Mouse (Mus musculus) heart, embryonic 15.5 days (tissue): ENCODE data around the gene Pot1a. TPM values are rescaled to one million over a fixed set of nuclear protein-coding genes. Genes with fewer than 3 reads are reported as not detected.

Experiments used
- ATAC-seq: fragments of 200-750 bp; cut with Nextera tagmentation; replicated peaks from 2 replicates; pipeline ENCODE4 v1.8.0; 2017; ENCODE audit warnings: low read depth, moderate TSS enrichment; ENCODE audit not compliant: insufficient number of reproducible peaks, insufficient read depth, low FRiP score
- H3K27ac ChIP-seq: fragments of 300-500 bp; sonication (generic); 2 replicates; pipeline ENCODE4 v1.5.1; 2015; ENCODE audit warnings: mild to moderate bottlenecking, inconsistent platforms
- H3K27me3 ChIP-seq: fragments of 300-500 bp; sonication (generic); 2 replicates; pipeline ENCODE4 v1.6.1; 2015; ENCODE audit warnings: inconsistent platforms
- H3K36me3 ChIP-seq: fragments of 300-500 bp; sonication (generic); 2 replicates; pipeline ENCODE4 v1.6.1; 2015; ENCODE audit warnings: mild to moderate bottlenecking, inconsistent platforms
- H3K4me1 ChIP-seq: fragments of 300-500 bp; sonication (generic); replicated peaks from 2 replicates; pipeline ENCODE4 v1.6.1; 2015; ENCODE audit warnings: inconsistent platforms
- H3K4me2 ChIP-seq: fragments of 300-500 bp; sonication (generic); 2 replicates; pipeline ENCODE4 v1.6.1; 2015; ENCODE audit warnings: inconsistent platforms, mild to moderate bottlenecking, moderate library complexity
- H3K4me3 ChIP-seq: fragments of 300-500 bp; sonication (generic); 2 replicates; pipeline ENCODE4 v1.5.1; 2015; ENCODE audit warnings: mild to moderate bottlenecking, inconsistent platforms
- H3K9ac ChIP-seq: fragments of 300-500 bp; sonication (generic); 2 replicates; pipeline ENCODE4 v1.6.1; 2015; ENCODE audit warnings: mild to moderate bottlenecking, inconsistent platforms
- H3K9me3 ChIP-seq: fragments of 300-500 bp; sonication (generic); replicated peaks from 2 replicates; pipeline ENCODE4 v1.6.1; 2016; ENCODE audit warnings: inconsistent platforms
- WGBS: fragments of 180-500 bp; shearing (Covaris S2); methylation state at CpG from one replicate; pipeline ENCODE4 v1.1.7; 2015; ENCODE audit warnings: mixed read lengths; 5-methylcytosine and 5-hydroxymethylcytosine counted together
- polyA plus RNA-seq: library from polyadenylated mRNA; unstranded; fragments of >200 nt; fragmentation: Nextera tagmentation; extraction: Ambion mirVana; gene quantifications from 2 replicates; pipeline ENCODE4 v1.2.1, GENCODE M21; 2015

Gene Pot1a
- polyA plus RNA-seq, 1 experiment from 2014 or later = 17.9 TPM

DNA sequence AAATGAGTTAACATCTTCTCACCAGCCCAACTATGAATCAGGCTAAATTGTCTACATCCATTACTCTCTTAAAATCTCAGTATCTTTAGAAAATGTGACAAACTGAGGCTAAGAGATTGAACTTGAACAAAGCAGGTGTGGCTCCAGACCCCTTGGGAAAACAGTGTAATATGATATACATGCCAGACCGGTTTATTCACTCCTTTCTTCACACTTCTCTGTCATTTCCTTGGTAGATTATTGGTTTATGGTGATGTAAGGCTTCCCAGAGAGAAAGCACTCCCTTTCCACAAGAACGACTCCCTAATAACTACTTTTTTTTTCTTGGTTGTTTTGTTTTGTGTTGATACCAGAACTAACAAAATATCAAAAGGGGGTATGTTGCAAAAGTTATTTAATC lies 98.4 kb downstream of the Pot1a start:
- H3K27ac ChIP-seq = no peak overlapping the region
- no peak for ATAC-seq
- H3K9ac ChIP-seq = no peak overlapping the region
- no peaks in the 10 kb centered on the region for H3K36me3 ChIP-seq
- H3K4me2 ChIP-seq = no peak overlapping the region
- 19% methylated on average over 2 of the region's 2 CpGs for WGBS
- H3K27me3 ChIP-seq = no peaks in the 10 kb centered on the region
- no peak overlapping the region for H3K4me3 ChIP-seq
- H3K4me1 ChIP-seq = no peaks in the 10 kb centered on the region
- H3K9me3 ChIP-seq = no peaks in the 10 kb centered on the region

DNA sequence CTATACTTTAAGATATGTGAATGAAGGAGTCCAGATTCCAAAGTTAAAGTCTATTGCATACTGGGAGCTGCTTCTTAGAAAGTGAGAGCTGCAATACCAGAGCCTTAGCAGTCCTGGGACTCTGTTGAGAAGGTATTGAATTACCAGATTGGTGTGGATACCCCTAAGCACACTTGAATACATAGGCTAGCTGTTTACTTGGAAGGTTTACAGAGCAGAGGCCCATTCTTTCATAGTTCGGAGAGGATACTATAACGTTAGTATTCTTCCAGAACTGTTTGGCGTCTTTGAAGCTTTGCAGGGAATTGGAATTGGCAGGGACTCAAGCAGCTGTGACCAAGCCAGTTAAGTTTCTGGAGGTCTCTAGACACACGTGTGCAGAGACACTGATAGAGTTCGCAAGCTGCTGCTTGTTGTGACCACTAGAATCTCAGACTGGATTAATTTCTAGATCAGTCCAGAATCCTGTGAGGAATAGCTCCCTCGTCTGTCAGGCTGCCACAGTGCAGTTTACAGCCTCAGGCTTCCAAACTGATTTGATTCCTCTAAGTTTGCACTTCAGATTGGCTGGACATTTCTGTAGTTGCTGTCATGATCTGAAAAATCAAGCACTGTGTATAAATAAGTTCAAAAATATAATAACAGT lies 99.7 kb downstream of the Pot1a start:
- Histone ChIP-seq H3K27me3 (no peaks in the 10 kb centered on the region), H3K4me2 (no peak overlapping the region), H3K4me1 (no peaks in the 10 kb centered on the region), H3K4me3 (no peak overlapping the region), H3K27ac (no peak overlapping the region), H3K36me3 (no peaks in the 10 kb centered on the region), H3K9me3 (no peaks in the 10 kb centered on the region), H3K9ac (no peak overlapping the region)
- peak; percentile 22; the same call in 1 of the 2 replicates for ATAC-seq
- WGBS = 33% methylated on average over 6 of the region's 6 CpGs

DNA sequence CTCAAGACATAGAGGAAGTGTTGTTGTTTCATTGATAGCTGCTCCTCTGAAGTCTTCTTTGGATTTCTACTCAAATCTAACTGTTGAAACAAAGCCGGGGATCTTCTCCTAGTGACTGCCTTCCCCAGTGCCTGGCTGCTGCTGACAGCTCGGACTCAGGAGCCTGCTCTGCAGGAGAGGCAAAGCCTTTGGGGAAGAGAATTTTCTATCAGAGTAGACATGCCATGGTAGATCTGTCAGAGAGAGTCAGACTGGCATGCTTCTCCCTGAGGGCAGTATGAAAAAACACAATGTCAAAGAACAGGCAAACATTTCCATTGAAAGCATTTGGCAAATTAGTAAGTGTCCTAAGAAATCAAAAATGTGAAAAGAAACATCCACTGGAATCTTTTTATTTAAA lies 109.1 kb downstream of the Pot1a start:
- H3K27me3 ChIP-seq = no peaks in the 10 kb centered on the region
- no peak overlapping the region for H3K27ac ChIP-seq
- no peak overlapping the region for H3K4me2 ChIP-seq
- WGBS = 19% methylated on average over 2 of the region's 2 CpGs
- no peak for ATAC-seq
- no peaks in the 10 kb centered on the region for H3K4me1 ChIP-seq
- H3K9ac ChIP-seq = no peak overlapping the region
- no peak overlapping the region for H3K4me3 ChIP-seq
- H3K36me3 ChIP-seq = no peaks in the 10 kb centered on the region
- H3K9me3 ChIP-seq = no peaks in the 10 kb centered on the region

Other genes with a start within 250 kb of the Pot1a start
- 1.4 and 1.7 TPM in 2 replicates for gene Gpr37, start 118.5 kb downstream of the Pot1a start, polyA plus RNA-seq